In genomic region chr13:54876556-54876955, GRCm38 (mm10) we compare ENCODE assay signal across 14 mouse cellular contexts.
DNase-seq lines count a peak whose midpoint lies in the region; ATAC-seq lines count a peak whose summit lies in the region.
"Had no signal": no experiment of that assay in that cellular context is flagged by ENCODE, and none has a peak within 500 bp of the region (broad histone marks: within the 10 kb centered on the region; RNA-seq: fewer than 3 reads in every experiment).

No protein-coding gene starts in this region.

- H3K4me1 ChIP-seq in heart, embryonic 11.5 days (ENCODE audit: control insufficient read depth, insufficient read depth, low read length): no peaks in the 10 kb centered on the region
- H3K4me1 ChIP-seq: heart, embryonic 13.5 days; lung, embryonic 15.5 days had no signal

- peak; percentile 14 to 37 for DNase-seq in heart, postnatal 10 days
- DNase-seq in lung, postnatal 14 days: peak; percentile 16
- no peak for DNase-seq in lung, adult 18-20 months
- DNase-seq in embryo, embryonic 9.5 days (ENCODE audit: extremely low spot score): peak; percentile 43
- peak; percentile 52 for DNase-seq in retina, postnatal 1 day
- no peak for DNase-seq in left cerebral cortex, adult 8-10 months (ENCODE audit: low spot score in 2 of 2)
- DNase-seq in cerebellum, adult 8-10 months: no peak
- DNase-seq: cerebellum, postnatal 25 days; thymus, adult 18-20 months had no signal

- no peak overlapping the region for H3K4me2 ChIP-seq in heart, embryonic 11.5 days
- H3K4me2 ChIP-seq: heart, embryonic 13.5 days; lung, embryonic 15.5 days had no signal

- no peak overlapping the region for H3K9ac ChIP-seq in heart, embryonic 11.5 days (ENCODE audit: low read depth, low read length)
- H3K9ac ChIP-seq: heart, embryonic 13.5 days; lung, embryonic 15.5 days had no signal

- no peak overlapping the region for H3K27ac ChIP-seq in heart, embryonic 11.5 days (ENCODE audit: low read depth, low read length)
- H3K27ac ChIP-seq: heart, embryonic 13.5 days; lung, embryonic 15.5 days had no signal

- peaks cover 55% of the 10 kb centered on the region for H3K27me3 ChIP-seq in heart, embryonic 11.5 days (ENCODE audit: control insufficient read depth, insufficient read depth, low read length)

- ATAC-seq in heart, embryonic 11.5 days (replicated peaks; ENCODE audit: insufficient number of reproducible peaks, low FRiP score, low TSS enrichment): no peak
- ATAC-seq: inflammation-experienced regulatory T-cells, adult 6 months; midbrain, embryonic 16.5 days had no signal

- intact Hi-C loops in heart, postnatal 10 days (cut with DNase I): no loop called here

- no peaks in the 10 kb centered on the region for H3K9me3 ChIP-seq in heart, embryonic 11.5 days (replicated peaks; ENCODE audit: control insufficient read depth, low read length)
- H3K9me3 ChIP-seq: heart, embryonic 13.5 days; lung, embryonic 15.5 days had no signal

- WGBS in heart, embryonic 11.5 days (ENCODE audit: insufficient replicate concordance): 31% methylated on average over 8 of the region's 8 CpGs

- no peaks in the 10 kb centered on the region for H3K36me3 ChIP-seq in heart, embryonic 11.5 days (ENCODE audit: control insufficient read depth, insufficient read depth, low read length)
- H3K36me3 ChIP-seq: heart, embryonic 13.5 days; lung, embryonic 15.5 days had no signal

- H3K4me3 ChIP-seq in heart, embryonic 11.5 days (ENCODE audit: low read depth, low read length): no peak overlapping the region
- H3K4me3 ChIP-seq: heart, embryonic 13.5 days; lung, embryonic 15.5 days had no signal

Comparison
In these comparisons a context has a peak if more than half of its experiments do, and no peak if none do; other contexts are left out.
1. DNase-seq: peak in heart, postnatal 10 days (2 of 2), lung, postnatal 14 days (single experiment), embryo, embryonic 9.5 days (single experiment) and retina, postnatal 1 day (single experiment); none in lung, adult 18-20 months (0 of 2), left cerebral cortex, adult 8-10 months (0 of 2) and cerebellum, adult 8-10 months (single experiment).